Mouse (Mus musculus) liver, embryonic 11.5 days (tissue): ENCODE results near the gene Rab30. TPM values are rescaled to one million over a fixed set of nuclear protein-coding genes. Genes with fewer than 3 reads are reported as not detected.

Experiments
- ATAC-seq: fragments of 200-750 bp; cut with Nextera tagmentation; replicated peaks from 2 replicates; pipeline ENCODE4 v1.8.0; 2017; ENCODE audit warnings: moderate number of reproducible peaks, mild to moderate bottlenecking, moderate TSS enrichment, moderate library complexity; ENCODE audit not compliant: low FRiP score
- DNase-seq: peaks from one replicate; pipeline ENCODE4 v3.0.0-alpha.2; 2017; ENCODE audit warnings: low spot score
- H3K27ac ChIP-seq: fragments of 300-500 bp; sonication (generic); 2 replicates; pipeline ENCODE4 v1.5.1; 2014; ENCODE audit warnings: mild to moderate bottlenecking, low read depth, low read length, control low read depth
- H3K27me3 ChIP-seq: fragments of 300-500 bp; sonication (generic); replicated peaks from 2 replicates; pipeline ENCODE4 v1.6.1; 2014; ENCODE audit warnings: low read length, mixed read lengths; ENCODE audit not compliant: control insufficient read depth, insufficient read depth
- H3K36me3 ChIP-seq: fragments of 300-500 bp; sonication (generic); 2 replicates; pipeline ENCODE4 v1.6.1; 2014; ENCODE audit warnings: mild to moderate bottlenecking, low read length, moderate library complexity, mixed read lengths; ENCODE audit not compliant: control insufficient read depth, insufficient read depth
- H3K4me1 ChIP-seq: fragments of 300-500 bp; sonication (generic); replicated peaks from 2 replicates; pipeline ENCODE4 v1.6.1; 2014; ENCODE audit warnings: low read length, mixed read lengths; ENCODE audit not compliant: control insufficient read depth, insufficient read depth
- H3K4me2 ChIP-seq: fragments of 300-500 bp; sonication (generic); 2 replicates; pipeline ENCODE4 v1.6.1; 2014; ENCODE audit warnings: mild to moderate bottlenecking, control low read depth, moderate library complexity
- H3K4me3 ChIP-seq: fragments of 300-500 bp; sonication (generic); 2 replicates; pipeline ENCODE4 v1.5.1; 2014; ENCODE audit warnings: low read depth, low read length, control low read depth
- H3K9ac ChIP-seq: fragments of 300-500 bp; sonication (generic); 2 replicates; pipeline ENCODE4 v1.6.1; 2014; ENCODE audit warnings: low read depth, low read length, control low read depth
- H3K9me3 ChIP-seq: fragments of 300-500 bp; sonication (generic); 2 replicates; pipeline ENCODE4 v1.6.1; 2016; ENCODE audit warnings: low read length, inconsistent platforms, mixed read lengths; ENCODE audit not compliant: control insufficient read depth
- WGBS: fragments of 180-500 bp; shearing (Covaris S2); extraction: QIAGEN DNeasy Blood & Tissue Kit; methylation state at CpG from one replicate; pipeline ENCODE4 v1.1.7; 2014; 5-methylcytosine and 5-hydroxymethylcytosine counted together
- polyA plus RNA-seq: library from polyadenylated mRNA; unstranded; fragments of >200 nt; fragmentation: Nextera tagmentation; extraction: Ambion mirVana; gene quantifications from 2 replicates; pipeline ENCODE4 v1.2.1, GENCODE M21; 2014

The Rab30 gene
- polyA plus RNA-seq, 1 experiment from 2014 or later: 6.4 TPM

GRCm38 (mm10) chr7:92777108-92777973 is 35.9 kb downstream of the Rab30 start:
- DNase-seq (no peak), ATAC-seq (no peak)
- no peak overlapping the region for H3K4me3 ChIP-seq
- H3K9me3 ChIP-seq: no peaks in the 10 kb centered on the region
- H3K9ac ChIP-seq: no peak overlapping the region
- H3K4me2 ChIP-seq: peak overlapping the region; percentile 37
- 40% methylated on average over 17 of the region's 17 CpGs for WGBS
- no peaks in the 10 kb centered on the region for H3K27me3 ChIP-seq
- H3K36me3 ChIP-seq: no peaks in the 10 kb centered on the region
- no peaks in the 10 kb centered on the region for H3K4me1 ChIP-seq
- no peak overlapping the region for H3K27ac ChIP-seq

- DNase-seq (no peak), ATAC-seq (no peak)
- Histone ChIP-seq H3K36me3 (no peaks in the 10 kb centered on the region), H3K4me1 (no peaks in the 10 kb centered on the region; the same call in 1 of the 2 replicates), H3K27ac (no peak overlapping the region), H3K9ac (no peak overlapping the region), H3K27me3 (no peaks in the 10 kb centered on the region), H3K4me3 (no peak overlapping the region), H3K4me2 (no peak overlapping the region), H3K9me3 (no peaks in the 10 kb centered on the region)
- WGBS: 62% methylated on average over 2 of the region's 2 CpGs
Observed at GRCm38 (mm10) chr7:92779058-92779457, 37.7 kb downstream of the Rab30 start.

GRCm38 (mm10) chr7:92781361-92781760 is 40.0 kb downstream of the Rab30 start:
- no peaks in the 10 kb centered on the region for H3K27me3 ChIP-seq
- H3K4me2 ChIP-seq: no peak overlapping the region
- H3K9me3 ChIP-seq: no peaks in the 10 kb centered on the region
- no peak overlapping the region for H3K9ac ChIP-seq
- ATAC-seq (no peak), DNase-seq (no peak)
- no peak overlapping the region for H3K27ac ChIP-seq
- H3K4me3 ChIP-seq: no peak overlapping the region
- no peaks in the 10 kb centered on the region; the same call in 1 of the 2 replicates for H3K4me1 ChIP-seq
- 49% methylated on average over 1 of the region's 1 CpGs for WGBS
- no peaks in the 10 kb centered on the region for H3K36me3 ChIP-seq

- H3K4me1 ChIP-seq: no peaks in the 10 kb centered on the region; the same call in 1 of the 2 replicates
- H3K4me2 ChIP-seq: no peak overlapping the region
- H3K4me3 ChIP-seq: no peak overlapping the region
- no peaks in the 10 kb centered on the region for H3K27me3 ChIP-seq
- no peaks in the 10 kb centered on the region for H3K36me3 ChIP-seq
- WGBS: 85% methylated on average over 3 of the region's 3 CpGs
- H3K9ac ChIP-seq: no peak overlapping the region
- DNase-seq (no peak), ATAC-seq (no peak)
- no peaks in the 10 kb centered on the region for H3K9me3 ChIP-seq
- no peak overlapping the region for H3K27ac ChIP-seq
Observed at GRCm38 (mm10) chr7:92781948-92782347, 40.5 kb downstream of the Rab30 start.

- Histone ChIP-seq H3K27me3 (no peaks in the 10 kb centered on the region), H3K4me1 (no peaks in the 10 kb centered on the region; the same call in 1 of the 2 replicates), H3K4me3 (no peak overlapping the region), H3K9ac (no peak overlapping the region), H3K36me3 (no peaks in the 10 kb centered on the region), H3K27ac (no peak overlapping the region), H3K9me3 (no peaks in the 10 kb centered on the region), H3K4me2 (no peak overlapping the region)
- ATAC-seq (no peak), DNase-seq (no peak)
- WGBS: 77% methylated on average over 9 of the region's 9 CpGs
Observed at GRCm38 (mm10) chr7:92782511-92782910, 41.1 kb downstream of the Rab30 start.

- Histone ChIP-seq H3K27me3 (no peaks in the 10 kb centered on the region), H3K27ac (no peak overlapping the region), H3K4me3 (no peak overlapping the region), H3K9me3 (no peaks in the 10 kb centered on the region), H3K9ac (no peak overlapping the region), H3K4me1 (no peaks in the 10 kb centered on the region; the same call in 1 of the 2 replicates), H3K36me3 (no peaks in the 10 kb centered on the region), H3K4me2 (no peak overlapping the region)
- no peak for DNase-seq
- no peak for ATAC-seq
- WGBS: 76% methylated on average over 12 of the region's 12 CpGs
Observed at GRCm38 (mm10) chr7:92783166-92783806, 41.9 kb downstream of the Rab30 start.

GRCm38 (mm10) chr7:92783914-92784313 is 42.5 kb downstream of the Rab30 start:
- DNase-seq: no peak
- Histone ChIP-seq H3K36me3 (no peaks in the 10 kb centered on the region), H3K4me3 (no peak overlapping the region), H3K27ac (no peak overlapping the region), H3K27me3 (no peaks in the 10 kb centered on the region), H3K9me3 (no peaks in the 10 kb centered on the region), H3K4me2 (no peak overlapping the region), H3K9ac (no peak overlapping the region), H3K4me1 (no peaks in the 10 kb centered on the region; the same call in 1 of the 2 replicates)
- 84% methylated on average over 11 of the region's 11 CpGs for WGBS
- no peak for ATAC-seq

- DNase-seq (no peak), ATAC-seq (no peak)
- WGBS: 84% methylated on average over 5 of the region's 5 CpGs
Observed at GRCm38 (mm10) chr7:92795749-92796148, 54.3 kb downstream of the Rab30 start.

More at GRCm38 (mm10) chr7:92795749-92796148, 54.3 kb downstream of the Rab30 start:
- H3K27ac ChIP-seq: no peak overlapping the region
- no peaks in the 10 kb centered on the region for H3K27me3 ChIP-seq
- H3K36me3 ChIP-seq: no peaks in the 10 kb centered on the region
- no peak overlapping the region for H3K9ac ChIP-seq
- H3K4me2 ChIP-seq: no peak overlapping the region
- H3K4me1 ChIP-seq: no peaks in the 10 kb centered on the region
- no peak overlapping the region for H3K4me3 ChIP-seq
- H3K9me3 ChIP-seq: no peaks in the 10 kb centered on the region
